Mouse (Mus musculus) lung, postnatal 14 days (tissue): ENCODE measurements at regions not wholly inside any gene's neighbourhood (a gene's known extent, or its start where the extent isn't known, plus 50 kb on each side); places are given as distances from the start of the nearest gene placed in this dataset.

Experiments
- DNase-seq: peaks from one replicate; pipeline ENCODE4 v3.0.0; 2021

- no peak for DNase-seq
Observed at GRCm38 (mm10) chr4:89490947-89491346, 180.1 kb upstream of the Cdkn2b start.

GRCm38 (mm10) chr4:89487416-89488165 lies 176.8 kb upstream of the Cdkn2b start:
- no peak for DNase-seq

- DNase-seq, result no peak
Observed at GRCm38 (mm10) chr4:89486963-89487362, 176.1 kb upstream of the Cdkn2b start.

- peak; percentile 46 for DNase-seq
Observed at GRCm38 (mm10) chr4:89485981-89486531, 175.2 kb upstream of the Cdkn2b start.

GRCm38 (mm10) chr4:89478646-89479237 lies 167.9 kb upstream of the Cdkn2b start:
- DNase-seq, result no peak

- no peak for DNase-seq
Observed at GRCm38 (mm10) chr4:89475848-89476247, 165.0 kb upstream of the Cdkn2b start.

- DNase-seq, result no peak
Observed at GRCm38 (mm10) chr4:89474836-89475541, 164.2 kb upstream of the Cdkn2b start.

GRCm38 (mm10) chr4:89471426-89471825 lies 160.6 kb upstream of the Cdkn2b start:
- DNase-seq, result no peak

- no peak for DNase-seq
Observed at GRCm38 (mm10) chr4:89470756-89471155, 159.9 kb upstream of the Cdkn2b start.

- DNase-seq, result peak; percentile 8
Observed at GRCm38 (mm10) chr4:89469883-89470282, 159.0 kb upstream of the Cdkn2b start.

- no peak for DNase-seq
Observed at GRCm38 (mm10) chr4:89469406-89469805, 158.6 kb upstream of the Cdkn2b start.

- DNase-seq, result no peak
Observed at GRCm38 (mm10) chr4:89466766-89467165, 155.9 kb upstream of the Cdkn2b start.

GRCm38 (mm10) chr4:89463121-89463520 lies 152.3 kb upstream of the Cdkn2b start:
- no peak for DNase-seq

- DNase-seq, result no peak
Observed at GRCm38 (mm10) chr4:89460170-89460762, 149.4 kb upstream of the Cdkn2b start.

- DNase-seq, result no peak
Observed at GRCm38 (mm10) chr4:89459346-89459666, 148.5 kb upstream of the Cdkn2b start.

GRCm38 (mm10) chr4:89458628-89459345 lies 147.9 kb upstream of the Cdkn2b start:
- peak; percentile 19 for DNase-seq

- DNase-seq, result no peak
Observed at GRCm38 (mm10) chr4:89457861-89458260, 147.0 kb upstream of the Cdkn2b start.

- DNase-seq, result no peak
Observed at GRCm38 (mm10) chr4:89454926-89455325, 144.1 kb upstream of the Cdkn2b start.

GRCm38 (mm10) chr4:89453051-89453450 lies 142.2 kb upstream of the Cdkn2b start:
- no peak for DNase-seq

- DNase-seq, result no peak
Observed at GRCm38 (mm10) chr4:89451741-89452140, 140.9 kb upstream of the Cdkn2b start.

GRCm38 (mm10) chr4:89446765-89447487 lies 136.1 kb upstream of the Cdkn2b start:
- DNase-seq, result no peak

GRCm38 (mm10) chr4:89446156-89446716 lies 135.4 kb upstream of the Cdkn2b start:
- peak; percentile 77 for DNase-seq
